ENCODE assay signal across 8 mouse cellular contexts in genomic region chr5:141691482-141691975, GRCm38 (mm10).
A peak's percentile ranks its signal among the peaks of the same experiment; 100 is the strongest.
DNase-seq lines count a peak whose midpoint lies in the region; ATAC-seq lines count a peak whose summit lies in the region.

No protein-coding gene starts in this region.

- no peak for ATAC-seq in forebrain, embryonic 14.5 days
- no peak for ATAC-seq in forebrain, embryonic 13.5 days

- no peaks in the 10 kb centered on the region for H3K36me3 ChIP-seq in forebrain, embryonic 14.5 days (ENCODE audit: control insufficient read depth, insufficient read depth, low read length)
- no peaks in the 10 kb centered on the region for H3K36me3 ChIP-seq in forebrain, embryonic 13.5 days (ENCODE audit: poor library complexity, severe bottlenecking)

- H3K4me1 ChIP-seq in forebrain, embryonic 14.5 days (ENCODE audit: control insufficient read depth, insufficient read depth, low read length): 0 out of 2 replicates have a peak, but pooled peaks cover 2% of the 10 kb centered on the region
- peaks cover 25% of the 10 kb centered on the region for H3K4me1 ChIP-seq in forebrain, embryonic 13.5 days

- no peaks in the 10 kb centered on the region for H3K27me3 ChIP-seq in forebrain, embryonic 14.5 days (replicated peaks; ENCODE audit: control insufficient read depth, insufficient read depth, low read length)
- H3K27me3 ChIP-seq in forebrain, embryonic 13.5 days: no peaks in the 10 kb centered on the region; the same call in 1 of the 2 replicates

- DNase-seq in forebrain, embryonic 14.5 days (ENCODE audit: low spot score): peak; percentile 18
- peak; percentile 87 for DNase-seq in brain, adult 2 months (ENCODE audit: low read depth, low spot score)
- peak; percentile 77 for DNase-seq in heart, adult 8-10 months (ENCODE audit: low spot score)
- DNase-seq in kidney, postnatal 4 days: peak; percentile 44 to 65
- peak; percentile 72 for DNase-seq in urinary bladder, postnatal 14 days (ENCODE audit: low spot score)
- no peak for DNase-seq in embryo, embryonic 9.5 days (ENCODE audit: extremely low spot score)
- DNase-seq in embryo, embryonic 10 days (ENCODE audit: low spot score): no peak

- no peak overlapping the region for H3K4me3 ChIP-seq in forebrain, embryonic 14.5 days (ENCODE audit: low read depth, low read length)
- H3K4me3 ChIP-seq in forebrain, embryonic 13.5 days: no peak overlapping the region

- H3K9ac ChIP-seq in forebrain, embryonic 14.5 days (ENCODE audit: low read length): no peak overlapping the region
- H3K9ac ChIP-seq in forebrain, embryonic 13.5 days: no peak overlapping the region

- no peak overlapping the region for H3K27ac ChIP-seq in forebrain, embryonic 14.5 days (ENCODE audit: low read depth, low read length)
- no peak overlapping the region for H3K27ac ChIP-seq in forebrain, embryonic 13.5 days

- 80% methylated on average over 7 of the region's 7 CpGs for WGBS in forebrain, embryonic 14.5 days
- WGBS in forebrain, embryonic 13.5 days: 85% methylated on average over 7 of the region's 7 CpGs

- H3K9me3 ChIP-seq in forebrain, embryonic 14.5 days (replicated peaks; ENCODE audit: control insufficient read depth, low read length): no peaks in the 10 kb centered on the region
- H3K9me3 ChIP-seq in forebrain, embryonic 13.5 days (replicated peaks): no peaks in the 10 kb centered on the region

- no peak overlapping the region for H3K4me2 ChIP-seq in forebrain, embryonic 14.5 days (ENCODE audit: low read length)
- H3K4me2 ChIP-seq in forebrain, embryonic 13.5 days: no peak overlapping the region

Comparison
In these comparisons a context has a peak if more than half of its experiments do, and no peak if none do; other contexts are left out.
1. DNase-seq: peak in forebrain, embryonic 14.5 days (single experiment), brain, adult 2 months (single experiment), heart, adult 8-10 months (single experiment), kidney, postnatal 4 days (2 of 2) and urinary bladder, postnatal 14 days (single experiment); none in embryo, embryonic 9.5 days (single experiment) and embryo, embryonic 10 days (single experiment).